Mouse (Mus musculus) C2C12 (cell line): ENCODE results near the gene Fiz1. TPM values are rescaled to one million over a fixed set of nuclear protein-coding genes. Genes with fewer than 3 reads are reported as not detected.

Experiments
- H3K27me3 ChIP-seq: one replicate; pipeline ENCODE4 v1.6.1; 2011; ENCODE audit not compliant: control insufficient read depth, insufficient read depth, insufficient read length
- H3K36me3 ChIP-seq: one replicate; pipeline ENCODE4 v1.6.1; 2011; ENCODE audit not compliant: control insufficient read depth, insufficient read depth
- H3K4me3 ChIP-seq: one replicate; pipeline ENCODE4 v1.5.1; 2011; ENCODE audit warnings: mild to moderate bottlenecking, control low read depth; ENCODE audit not compliant: poor library complexity, insufficient read depth, severe bottlenecking
- H3K79me2 ChIP-seq: one replicate; pipeline ENCODE4 v1.6.1; 2011; ENCODE audit not compliant: control insufficient read depth, insufficient read depth
- H3K79me3 ChIP-seq: one replicate; pipeline ENCODE4 v1.6.1; 2011; ENCODE audit warnings: low read depth, control low read depth
- H3ac ChIP-seq: one replicate; pipeline ENCODE3; 2011; ENCODE audit warnings: low read depth; ENCODE audit not compliant: control insufficient read depth, insufficient read length
- CEBPB ChIP-seq: IDR thresholded peaks from one replicate; pipeline ENCODE4 v1.6.1; 2011; ENCODE audit warnings: low read depth, mild to moderate bottlenecking, control low read depth, moderate library complexity
- CTCF ChIP-seq: IDR thresholded peaks from one replicate; pipeline ENCODE4 v1.5.1; 2011; ENCODE audit not compliant: control insufficient read depth, insufficient read depth, insufficient read length
- FOSL1 ChIP-seq: IDR thresholded peaks from one replicate; pipeline ENCODE4 v1.8.0; 2011; ENCODE audit warnings: mild to moderate bottlenecking, low read length; ENCODE audit not compliant: poor library complexity, insufficient read depth, severe bottlenecking
- MAX ChIP-seq: IDR thresholded peaks from one replicate; pipeline ENCODE4 v1.6.1; 2011; ENCODE audit warnings: mild to moderate bottlenecking, control low read depth
- MYOD1 ChIP-seq: IDR thresholded peaks from one replicate; pipeline ENCODE4 v1.6.1; 2011; ENCODE audit warnings: low read depth; ENCODE audit not compliant: control insufficient read depth, insufficient read length
- MYOG ChIP-seq: IDR thresholded peaks from one replicate; pipeline ENCODE4 v1.6.1; 2011; ENCODE audit not compliant: control insufficient read depth, insufficient read length; ENCODE audit errors: extremely low read depth
- USF1 ChIP-seq: IDR thresholded peaks from one replicate; pipeline ENCODE4 v1.6.1; 2011; ENCODE audit warnings: low read depth, mild to moderate bottlenecking, control low read depth, moderate library complexity
- polyA plus RNA-seq: library from polyadenylated mRNA; unstranded; fragments of >200 nt; fragmentation: generic; extraction: Trizol; gene quantifications from one replicate; pipeline ENCODE4 v1.2.1, GENCODE M21; 2012; ENCODE audit warnings: missing spikeins

Gene Fiz1
- polyA plus RNA-seq, 1 experiment: 30.6 TPM

DNA sequence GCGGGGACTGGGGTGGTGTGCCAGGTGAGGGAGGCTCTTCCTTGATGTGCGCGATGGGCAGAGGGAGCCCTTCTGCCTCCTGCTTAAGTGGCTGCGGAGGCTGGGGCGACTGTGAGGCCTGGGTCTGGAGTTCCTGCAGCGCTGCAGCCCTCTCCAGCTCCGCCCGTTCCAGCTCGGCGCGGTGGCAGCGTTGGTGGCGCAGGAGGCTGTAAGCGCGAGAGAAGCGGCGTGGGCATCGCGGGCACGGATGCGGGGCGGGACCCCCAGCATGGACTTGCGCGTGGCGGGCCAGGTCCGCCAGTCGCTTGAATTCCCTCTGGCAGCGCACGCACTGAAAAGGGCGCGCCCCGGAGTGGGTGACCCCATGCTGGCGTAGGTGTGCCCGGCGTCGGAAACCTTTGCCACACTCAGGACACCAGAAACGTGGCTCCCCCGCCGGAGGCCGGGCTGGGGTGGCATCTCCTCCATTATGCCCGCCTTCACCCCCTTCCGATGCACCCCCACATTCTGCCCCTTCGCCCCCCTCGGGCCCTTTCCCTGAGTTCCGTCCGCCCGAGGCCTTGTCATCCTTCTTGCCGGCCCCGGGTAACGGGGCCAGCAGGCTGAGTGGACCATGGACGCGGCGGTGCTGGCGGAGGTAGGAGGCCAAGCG is 21.0 kb downstream of the Fiz1 start:
- no peak for TF ChIP-seq CEBPB
- no peak for TF ChIP-seq MYOG
- TF ChIP-seq MAX: no peak
- no peak for TF ChIP-seq FOSL1
- no peak for TF ChIP-seq CTCF
- TF ChIP-seq MYOD1: no peak
- no peak overlapping the region for H3K4me3 ChIP-seq
- peaks cover 6% of the 10 kb centered on the region for H3K79me2 ChIP-seq
- no peaks in the 10 kb centered on the region for H3K36me3 ChIP-seq
- no peak overlapping the region for H3ac ChIP-seq
- H3K27me3 ChIP-seq: no peaks in the 10 kb centered on the region
- no peaks in the 10 kb centered on the region for H3K79me3 ChIP-seq

DNA sequence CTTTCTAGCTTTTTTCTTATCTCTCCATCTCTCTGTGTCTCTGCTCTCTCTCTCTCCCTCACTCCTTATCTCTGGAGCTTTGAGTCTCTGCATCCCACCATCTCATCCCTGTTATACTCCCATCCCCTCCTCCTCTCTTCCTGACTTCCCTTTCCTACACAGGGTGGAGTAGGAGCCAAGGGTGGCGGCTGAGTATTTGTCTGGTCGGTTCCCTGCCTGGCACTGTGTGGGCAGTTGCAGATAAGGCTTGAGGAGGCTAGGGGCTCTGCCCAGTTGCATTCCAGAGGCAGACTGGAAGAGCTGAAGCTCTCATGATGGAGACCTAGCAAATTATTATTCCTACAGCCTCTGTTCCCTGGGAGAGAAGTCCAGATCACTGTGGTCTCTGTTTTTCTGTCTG is 26.2 kb downstream of the Fiz1 start:
- no peak for TF ChIP-seq MYOG
- H3K79me3 ChIP-seq: no peaks in the 10 kb centered on the region
- no peak overlapping the region for H3ac ChIP-seq
- H3K36me3 ChIP-seq: no peaks in the 10 kb centered on the region
- no peaks in the 10 kb centered on the region for H3K79me2 ChIP-seq
- no peak overlapping the region for H3K4me3 ChIP-seq
- peaks cover 17% of the 10 kb centered on the region for H3K27me3 ChIP-seq

DNA sequence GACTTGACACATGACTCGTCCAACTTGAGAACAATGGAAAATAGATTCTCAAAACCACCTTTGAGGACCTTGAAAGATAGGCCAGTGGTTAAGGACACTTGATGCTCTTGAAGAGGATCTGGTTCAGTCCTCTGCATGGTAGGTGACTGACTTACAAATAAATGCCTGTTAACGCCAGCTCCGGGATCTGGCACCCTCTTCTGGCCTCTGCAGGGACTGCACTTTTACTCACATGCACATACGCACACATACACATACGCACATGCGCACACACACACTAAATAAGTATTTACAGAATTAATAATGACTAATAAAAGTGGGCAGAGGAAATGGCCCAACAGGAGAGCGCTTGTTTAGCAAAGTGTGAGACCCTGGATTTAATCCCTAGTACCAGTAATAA is 37.7 kb downstream of the Fiz1 start:
- H3K79me3 ChIP-seq: no peaks in the 10 kb centered on the region
- H3K79me2 ChIP-seq: no peaks in the 10 kb centered on the region
- H3ac ChIP-seq: no peak overlapping the region
- TF ChIP-seq MYOG: no peak
- no peak for TF ChIP-seq MAX
- no peak for TF ChIP-seq USF1
- no peak for TF ChIP-seq FOSL1
- TF ChIP-seq MYOD1: no peak
- TF ChIP-seq CTCF: no peak
- TF ChIP-seq CEBPB: no peak
- H3K36me3 ChIP-seq: no peaks in the 10 kb centered on the region
- no peak overlapping the region for H3K4me3 ChIP-seq
- H3K27me3 ChIP-seq: peaks cover 4% of the 10 kb centered on the region

DNA sequence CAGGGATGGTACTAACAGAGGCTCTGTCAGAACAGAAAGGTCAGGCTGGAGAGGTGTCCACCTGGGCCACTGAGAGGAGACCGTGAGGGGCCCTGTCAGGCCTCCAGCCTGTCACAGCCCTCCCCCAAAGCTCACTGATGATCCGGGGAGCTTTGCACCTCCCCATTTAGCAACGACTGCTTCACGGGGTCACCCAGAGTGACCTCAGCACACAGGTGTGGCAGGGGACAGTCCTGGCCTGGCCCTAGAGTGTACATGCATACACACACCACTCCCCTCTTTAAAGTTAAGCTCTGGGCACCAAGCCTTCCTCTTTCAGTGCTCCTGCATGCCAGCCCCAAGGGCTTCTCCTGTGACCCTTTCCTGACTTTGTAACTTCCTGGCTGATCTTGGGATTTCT is 39.0 kb downstream of the Fiz1 start:
- H3K79me2 ChIP-seq: no peaks in the 10 kb centered on the region
- H3K36me3 ChIP-seq: no peaks in the 10 kb centered on the region
- no peaks in the 10 kb centered on the region for H3K79me3 ChIP-seq
- no peak overlapping the region for H3K4me3 ChIP-seq
- TF ChIP-seq CTCF (no peak), MAX (no peak)
- peaks cover 4% of the 10 kb centered on the region for H3K27me3 ChIP-seq
- no peak overlapping the region for H3ac ChIP-seq

DNA sequence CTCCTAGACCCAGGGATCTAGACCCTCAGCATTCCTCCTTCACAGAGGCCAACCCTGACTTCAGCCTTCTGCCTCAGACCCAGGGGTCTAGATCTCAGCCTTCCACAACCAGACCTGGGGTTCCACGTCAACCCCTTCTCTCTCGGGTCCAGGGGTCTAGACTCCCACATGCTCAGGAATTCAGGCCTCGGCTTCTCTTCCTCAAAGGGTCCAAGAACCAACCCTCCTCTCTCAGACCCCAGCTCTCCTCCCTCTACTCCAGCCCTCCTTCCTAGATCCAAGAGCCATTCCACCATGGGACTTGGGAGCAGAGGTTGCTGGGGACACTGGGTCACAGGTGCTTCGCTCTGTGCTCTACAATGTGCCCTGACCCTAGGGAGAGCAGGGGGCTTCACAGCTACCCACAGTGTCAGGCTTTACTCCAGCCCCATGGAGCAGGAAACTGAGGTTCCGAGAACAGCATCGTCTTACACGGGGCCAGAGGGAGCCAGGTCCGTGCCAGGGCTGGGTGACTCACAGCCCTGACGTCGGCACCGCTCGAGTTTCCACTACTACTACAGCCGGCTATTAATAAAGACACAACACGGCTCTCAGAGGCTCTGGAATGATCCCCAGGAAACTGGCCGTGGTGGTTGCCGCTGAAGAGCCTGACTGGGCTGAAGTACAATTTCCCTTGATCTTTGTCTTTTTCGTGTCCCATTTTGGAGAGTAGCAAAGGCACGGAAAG is 42.0 kb downstream of the Fiz1 start:
- Histone ChIP-seq H3K79me3 (no peaks in the 10 kb centered on the region), H3K36me3 (no peaks in the 10 kb centered on the region), H3ac (no peak overlapping the region), H3K79me2 (no peaks in the 10 kb centered on the region), H3K4me3 (no peak overlapping the region), H3K27me3 (peaks cover 1% of the 10 kb centered on the region)
- TF ChIP-seq FOSL1 (peak; percentile 8), CEBPB (no peak)

DNA sequence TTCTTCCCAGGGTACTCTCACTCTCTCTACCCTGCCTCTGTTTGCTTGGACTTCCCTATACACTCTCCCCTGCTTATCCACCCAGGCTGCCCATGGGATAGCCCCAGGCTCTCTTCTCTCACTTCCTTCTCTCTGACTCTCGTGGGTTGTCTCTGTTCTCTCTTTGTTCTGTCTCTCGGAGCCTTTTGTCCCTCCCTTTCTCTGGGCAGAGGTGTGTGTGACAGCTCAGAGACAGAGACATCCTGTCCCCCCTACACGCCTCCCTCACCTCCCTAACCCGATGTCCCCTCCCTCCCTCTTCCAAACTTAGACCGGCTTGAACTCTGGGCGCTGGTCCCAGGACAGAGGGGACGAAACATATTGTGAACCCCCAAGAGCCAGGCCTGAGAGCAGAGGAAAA is 42.8 kb downstream of the Fiz1 start:
- Histone ChIP-seq H3K27me3 (peaks cover 7% of the 10 kb centered on the region), H3K4me3 (no peak overlapping the region), H3K36me3 (no peaks in the 10 kb centered on the region), H3K79me3 (no peaks in the 10 kb centered on the region), H3K79me2 (no peaks in the 10 kb centered on the region), H3ac (no peak overlapping the region)
- TF ChIP-seq MYOD1 (no peak), CEBPB (no peak), FOSL1 (no peak), MYOG (no peak), USF1 (no peak), MAX (no peak), CTCF (no peak)
